Mouse (Mus musculus): ENCODE results near the gene Igfals. TPM values are rescaled to one million over a fixed set of nuclear protein-coding genes. Genes with fewer than 3 reads are reported as not detected.
A peak's percentile ranks its signal among the peaks of the same experiment; 100 is the strongest.

Gene Igfals
- 18.9 and 70.3 TPM in 2 replicates for polyA plus RNA-seq (2012; rRNA removed)

- no peak for DNase-seq (ENCODE audit: low read depth)
Measured at GRCm38 (mm10) chr17:24865776-24866175, at the start of gene Igfals. TSS of gene Igfals (plus strand) at chr17:24865997.

GRCm38 (mm10) chr17:24817503-24817902 lies 48.3 kb upstream of the Igfals start:
- no peak for DNase-seq (ENCODE audit: low read depth)

- no peak for DNase-seq (ENCODE audit: low read depth)
Measured at GRCm38 (mm10) chr17:24818172-24818571, 47.6 kb upstream of the Igfals start.

GRCm38 (mm10) chr17:24819469-24819868 lies 46.3 kb upstream of the Igfals start:
- no peak for DNase-seq (ENCODE audit: low read depth)

- DNase-seq (ENCODE audit: low read depth), result no peak
Measured at GRCm38 (mm10) chr17:24821351-24822280, 44.2 kb upstream of the Igfals start.

GRCm38 (mm10) chr17:24839842-24840241 lies 26.0 kb upstream of the Igfals start, which contains the start of gene Hagh:
TSS of gene Hagh (plus strand) at chr17:24840143.
- no peak for DNase-seq (ENCODE audit: low read depth)

GRCm38 (mm10) chr17:24840341-24840740 lies 25.5 kb upstream of the Igfals start:
- no peak for DNase-seq (ENCODE audit: low read depth)

- no peak for DNase-seq (ENCODE audit: low read depth)
Measured at GRCm38 (mm10) chr17:24841133-24841532, 24.7 kb upstream of the Igfals start.

- DNase-seq (ENCODE audit: low read depth), result no peak
Measured at GRCm38 (mm10) chr17:24842631-24843030, 23.2 kb upstream of the Igfals start.

- no peak for DNase-seq (ENCODE audit: low read depth)
Measured at GRCm38 (mm10) chr17:24844525-24844924, 21.3 kb upstream of the Igfals start.

- DNase-seq (ENCODE audit: low read depth), result no peak
Measured at GRCm38 (mm10) chr17:24847386-24847785, 18.4 kb upstream of the Igfals start.

- DNase-seq (ENCODE audit: low read depth), result no peak
Measured at GRCm38 (mm10) chr17:24848600-24849031, 17.2 kb upstream of the Igfals start.

- DNase-seq (ENCODE audit: low read depth), result no peak
Measured at GRCm38 (mm10) chr17:24849733-24850064, 16.1 kb upstream of the Igfals start.

GRCm38 (mm10) chr17:24850065-24850772 lies 15.6 kb upstream of the Igfals start, which contains the start of gene Fahd1:
TSS of gene Fahd1 (minus strand) at chr17:24850364.
- DNase-seq (ENCODE audit: low read depth), result peak; percentile 93

GRCm38 (mm10) chr17:24850773-24851127 lies 15.0 kb upstream of the Igfals start:
- DNase-seq (ENCODE audit: low read depth), result no peak

- DNase-seq (ENCODE audit: low read depth), result no peak
Measured at GRCm38 (mm10) chr17:24851381-24852125, 14.2 kb upstream of the Igfals start.

GRCm38 (mm10) chr17:24855838-24856464 lies 9.8 kb upstream of the Igfals start:
- no peak for DNase-seq (ENCODE audit: low read depth)

GRCm38 (mm10) chr17:24856589-24856988 lies 9.2 kb upstream of the Igfals start:
- no peak for DNase-seq (ENCODE audit: low read depth)

- no peak for DNase-seq (ENCODE audit: low read depth)
Measured at GRCm38 (mm10) chr17:24857831-24858470, 7.8 kb upstream of the Igfals start.

- no peak for DNase-seq (ENCODE audit: low read depth)
Measured at GRCm38 (mm10) chr17:24858967-24859366, 6.8 kb upstream of the Igfals start.

GRCm38 (mm10) chr17:24860076-24860475 lies 5.7 kb upstream of the Igfals start:
- DNase-seq (ENCODE audit: low read depth), result no peak
